ENCODE assay signal across 26 mouse cellular contexts in genomic region chr19:14197864-14198263, GRCm38 (mm10).
DNase-seq lines count a peak whose midpoint lies in the region; ATAC-seq and TF ChIP-seq lines count a peak whose summit lies in the region.
"Had no signal": no experiment of that assay in that cellular context is flagged by ENCODE, and none has a peak within 500 bp of the region (broad histone marks: within the 10 kb centered on the region; RNA-seq: fewer than 3 reads in every experiment).

No protein-coding gene starts in this region.

- no peak for ATAC-seq in megakaryocyte, adult 5-6 weeks (ENCODE audit: poor library complexity, severe bottlenecking)
- no peak for ATAC-seq in inflammation-experienced regulatory T-cells, adult 6 months
- ATAC-seq: forebrain, embryonic 15.5 days; intestine, embryonic 15.5 days had no signal

- no peaks in the 10 kb centered on the region for H3K27me3 ChIP-seq in megakaryocyte, embryonic 14.5 days (replicated peaks)
- no peaks in the 10 kb centered on the region for H3K27me3 ChIP-seq in embryonic facial prominence, embryonic 10.5 days (replicated peaks; ENCODE audit: low read depth, poor library complexity, severe bottlenecking)
- H3K27me3 ChIP-seq: embryonic facial prominence, embryonic 13.5 days; forebrain, embryonic 12.5 days; forebrain, embryonic 15.5 days; hindbrain, embryonic 15.5 days; intestine, embryonic 15.5 days had no signal

- DNase-seq in Muller cell, postnatal 12 days (ENCODE audit: inconsistent ontology term), result peak; percentile 41
- DNase-seq in embryonic facial prominence, embryonic 10.5 days (ENCODE audit: low spot score), result peak; percentile 10
- DNase-seq in adrenal gland, postnatal 25 days, result no peak
- no peak for DNase-seq in cerebellum, adult 8-10 months
- DNase-seq: adrenal gland, postnatal 14 days; cerebellum, adult 11-12 months; cerebellum, adult 9-10 months; cerebellum, postnatal 14 days; gastrocnemius, postnatal 25 days; heart, adult 2 months; heart, postnatal 14 days; heart, postnatal 4 days; kidney, adult 11 months; kidney, adult 8-10 months had no signal

- no peak overlapping the region for H3K27ac ChIP-seq in embryonic facial prominence, embryonic 10.5 days (replicated peaks)
- H3K27ac ChIP-seq in embryonic fibroblast, embryonic 13.5 days (ENCODE audit: insufficient read depth, low read length), result peak overlapping the region; percentile 67
- H3K27ac ChIP-seq: embryonic facial prominence, embryonic 13.5 days; forebrain, embryonic 12.5 days; forebrain, embryonic 15.5 days; heart, adult 2 months; heart, embryonic 10.5 days; heart, embryonic 13.5 days; hindbrain, embryonic 15.5 days; intestine, embryonic 15.5 days had no signal

- TF ChIP-seq CTCF in embryonic fibroblast, embryonic 13.5 days (IDR thresholded peaks at IDR 0.05; ENCODE audit: borderline replicate concordance, insufficient read depth, low read length), result no peak

- H3K36me3 ChIP-seq in megakaryocyte, embryonic 14.5 days (replicated peaks; ENCODE audit: low read length), result peaks cover 15% of the 10 kb centered on the region
- no peaks in the 10 kb centered on the region for H3K36me3 ChIP-seq in embryonic facial prominence, embryonic 10.5 days (replicated peaks)
- H3K36me3 ChIP-seq: embryonic facial prominence, embryonic 13.5 days; forebrain, embryonic 12.5 days; forebrain, embryonic 15.5 days; G1E; heart, embryonic 10.5 days; heart, embryonic 13.5 days; hindbrain, embryonic 15.5 days; intestine, embryonic 15.5 days had no signal

- no peak for TF ChIP-seq POLR2A in embryonic fibroblast, embryonic 13.5 days (IDR thresholded peaks at IDR 0.05; ENCODE audit: low read depth, low read length)

- H3K4me3 ChIP-seq in megakaryocyte, embryonic 14.5 days (replicated peaks), result peak overlapping the region; percentile 62
- no peak overlapping the region for H3K4me3 ChIP-seq in embryonic facial prominence, embryonic 10.5 days
- H3K4me3 ChIP-seq in embryonic fibroblast, embryonic 13.5 days (ENCODE audit: insufficient read depth, low read length), result no peak overlapping the region
- H3K4me3 ChIP-seq: embryonic facial prominence, embryonic 13.5 days; forebrain, embryonic 12.5 days; forebrain, embryonic 15.5 days; heart, adult 2 months; heart, embryonic 10.5 days; heart, embryonic 13.5 days; hindbrain, embryonic 15.5 days; intestine, embryonic 15.5 days had no signal

- 0 out of 2 replicates have a peak, but pooled peaks cover 2% of the 10 kb centered on the region for H3K9me3 ChIP-seq in megakaryocyte, embryonic 14.5 days
- H3K9me3 ChIP-seq in embryonic facial prominence, embryonic 10.5 days, result no peaks in the 10 kb centered on the region
- H3K9me3 ChIP-seq: embryonic facial prominence, embryonic 13.5 days; forebrain, embryonic 12.5 days; forebrain, embryonic 15.5 days; G1E; heart, embryonic 10.5 days; heart, embryonic 13.5 days; hindbrain, embryonic 15.5 days; intestine, embryonic 15.5 days had no signal

- peaks cover 19% of the 10 kb centered on the region for H3K4me1 ChIP-seq in megakaryocyte, embryonic 14.5 days
- no peaks in the 10 kb centered on the region for H3K4me1 ChIP-seq in embryonic facial prominence, embryonic 10.5 days
- H3K4me1 ChIP-seq in embryonic fibroblast, embryonic 13.5 days (ENCODE audit: control insufficient read depth, insufficient read depth, low read length), result peaks cover 3% of the 10 kb centered on the region
- H3K4me1 ChIP-seq: embryonic facial prominence, embryonic 13.5 days; forebrain, embryonic 12.5 days; forebrain, embryonic 15.5 days; heart, embryonic 13.5 days; hindbrain, embryonic 15.5 days; intestine, embryonic 15.5 days had no signal

- WGBS in embryonic facial prominence, embryonic 10.5 days, result 87% methylated on average over 3 of the region's 3 CpGs

Comparison
In these comparisons a context has a peak if more than half of its experiments do, and no peak if none do; other contexts are left out.
1. DNase-seq: peak in Muller cell, postnatal 12 days (single experiment) and embryonic facial prominence, embryonic 10.5 days (single experiment); none in adrenal gland, postnatal 25 days (single experiment) and cerebellum, adult 8-10 months (single experiment).